Mouse (Mus musculus) effector memory CD4-positive, alpha-beta T cell, adult 7 months (primary cell): ENCODE results near the gene Atf4. TPM values are rescaled to one million over a fixed set of nuclear protein-coding genes. Genes with fewer than 3 reads are reported as not detected.

Experiments
- polyA plus RNA-seq: library from polyadenylated mRNA; unstranded; fragments of 100-300 nt; shearing (Covaris generic); gene quantifications from one replicate; pipeline ENCODE4 v1.2.1, GENCODE M21; 2017

Atf4 gene
- polyA plus RNA-seq: 272 TPM

DNA sequence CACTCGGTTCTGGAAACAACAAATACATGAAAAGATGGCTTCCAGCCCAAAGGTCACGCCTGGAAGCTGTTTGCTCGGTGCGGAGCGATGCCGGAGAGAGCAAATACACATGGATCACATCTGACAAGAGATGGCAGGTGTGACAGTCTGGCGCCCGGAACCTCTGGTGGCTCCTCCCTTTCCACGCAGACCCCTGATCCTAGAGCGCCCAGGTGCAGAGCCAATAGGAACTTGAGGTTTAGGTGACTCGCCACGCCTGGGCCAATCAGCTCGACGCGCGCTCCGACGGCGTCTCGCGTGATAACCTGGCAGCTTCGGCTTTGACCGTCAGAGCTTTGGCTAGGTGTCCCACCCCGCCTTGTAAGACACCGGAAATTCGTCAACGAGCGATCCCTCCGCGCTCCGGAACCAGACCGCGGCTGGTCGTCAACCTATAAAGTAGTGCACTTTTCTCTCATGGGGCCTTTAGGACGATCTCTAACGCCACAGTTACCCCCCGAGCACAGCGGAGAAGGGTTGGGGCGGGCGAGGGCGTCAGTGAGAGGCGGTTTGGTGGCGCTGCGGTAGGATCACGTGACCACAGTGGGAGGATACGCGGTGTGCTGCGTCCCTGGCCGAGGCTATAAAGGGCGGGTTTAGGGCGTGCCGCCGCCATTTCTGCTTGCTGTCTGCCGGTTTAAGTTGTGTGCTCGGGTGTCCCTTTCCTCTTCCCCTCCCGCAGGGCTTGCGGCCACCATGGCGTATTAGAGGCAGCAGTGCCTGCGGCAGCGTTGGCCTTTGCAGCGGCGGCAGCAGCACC lies at the start of gene Atf4:
TSS of gene Atf4 (plus strand) at position 338 of the 799 bp plus-strand sequence.

GRCm38 (mm10) chr15:80233733-80234509 lies 21.1 kb upstream of the Atf4 start, which contains the start of gene Mief1:
TSS of gene Mief1 (plus strand) at chr15:80234018.

DNA sequence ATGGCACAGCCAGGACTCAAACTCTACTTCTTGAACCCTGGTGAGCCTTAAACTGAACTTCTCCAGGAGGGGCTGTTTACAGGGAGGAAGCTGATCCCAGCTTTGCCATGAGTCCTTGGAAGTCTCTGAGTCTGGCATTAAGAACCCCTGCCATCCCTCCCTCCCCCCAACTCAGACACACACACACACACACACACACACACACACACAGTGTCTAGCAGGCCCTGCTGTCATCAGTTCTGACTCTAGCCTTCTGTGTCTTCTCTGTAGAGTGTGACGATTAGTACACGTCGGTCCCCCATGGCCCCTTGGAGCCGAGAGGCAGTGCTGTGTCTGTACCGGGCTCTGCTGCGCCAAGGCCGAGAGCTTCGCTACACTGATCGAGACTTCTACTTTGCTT lies 19.4 kb upstream of the Atf4 start, which contains the start of gene AC140267.1:
TSS of gene AC140267.1 (plus strand) at position 301 of the 400 bp plus-strand sequence.

GRCm38 (mm10) chr15:80263610-80264575 lies 8.9 kb downstream of the Atf4 start, which contains the start of gene Rps19bp1:
TSS of gene Rps19bp1 (minus strand) at chr15:80264315.

GRCm38 (mm10) chr15:80286851-80287415 lies 31.9 kb downstream of the Atf4 start, which contains the start of gene Cacna1i:
TSS of gene Cacna1i (plus strand) at chr15:80287238.

Other genes with a start within 250 kb of the Atf4 start
- gene Pdgfb, start 240.2 kb upstream of the Atf4 start, polyA plus RNA-seq: 1.0 TPM
- gene Syngr1, start 163.8 kb upstream of the Atf4 start, polyA plus RNA-seq: not detected
- 1,506 TPM for gene Rpl3, start 163.3 kb upstream of the Atf4 start, polyA plus RNA-seq
- gene Tab1, start 122.1 kb upstream of the Atf4 start, polyA plus RNA-seq: 17.6 TPM
- not detected for gene Mgat3, start 81.5 kb upstream of the Atf4 start, polyA plus RNA-seq
- 25.0 TPM for gene Mief1, start 21.2 kb upstream of the Atf4 start, polyA plus RNA-seq
- gene AC140267.1, start 19.3 kb upstream of the Atf4 start, polyA plus RNA-seq: not detected
- 16.0 TPM for gene Rps19bp1, start 9.1 kb downstream of the Atf4 start, polyA plus RNA-seq
- gene Cacna1i, start 32.1 kb downstream of the Atf4 start, polyA plus RNA-seq: not detected